Mouse (Mus musculus) MEL (cell line): ENCODE measurements at regions not wholly inside any gene's neighbourhood (a gene's known extent, or its start where the extent isn't known, plus 50 kb on each side); places are given as distances from the start of the nearest gene placed in this dataset.

Experiments used
- DNase-seq: peaks from one replicate; pipeline ENCODE4 v3.0.0; 2011; ENCODE audit warnings: low read depth, low spot score
- H3K27ac ChIP-seq: 2 replicates; pipeline ENCODE4 v1.5.1; 2012; ENCODE audit warnings: low read depth, mild to moderate bottlenecking, control low read depth, low read length, moderate library complexity; ENCODE audit not compliant: control insufficient read depth
- H3K27me3 ChIP-seq, 2 experiments: fragments of 150-350 bp in 1 of 2; sonication (generic) in 1 of 2; 2 replicates each; pipeline ENCODE4 v1.6.1; 2012; ENCODE audit warnings: low read length in 2 of 2, mild to moderate bottlenecking in 2 of 2, improper control_type of control experiment in 1 of 2, moderate library complexity in 1 of 2; ENCODE audit not compliant: insufficient read depth in 2 of 2, control insufficient read depth in 1 of 2
- H3K36me3 ChIP-seq, 2 experiments: 2 replicates each; pipeline ENCODE4 v1.6.1; 2012 to 2014; ENCODE audit warnings: low read length in 2 of 2, improper control_type of control experiment in 1 of 2, inconsistent platforms in 1 of 2, mild to moderate bottlenecking in 1 of 2; ENCODE audit not compliant: insufficient read depth in 2 of 2, control insufficient read depth in 1 of 2
- H3K4me1 ChIP-seq, 2 experiments: fragments of 150-350 bp in 1 of 2; sonication (generic) in 1 of 2; 2 replicates each; pipeline ENCODE4 v1.6.1; 2012; ENCODE audit warnings: low read length in 2 of 2, improper control_type of control experiment in 1 of 2, mild to moderate bottlenecking in 1 of 2; ENCODE audit not compliant: insufficient read depth in 2 of 2, control insufficient read depth in 1 of 2
- H3K4me3 ChIP-seq, 2 experiments: fragments of 150-350 bp in 1 of 2; sonication (generic) in 1 of 2; 2 replicates each; pipeline ENCODE4 v1.5.1; 2012; ENCODE audit warnings: low read depth in 2 of 2, low read length in 2 of 2, mild to moderate bottlenecking in 2 of 2, moderate library complexity in 2 of 2, control low read depth in 1 of 2, improper control_type of control experiment in 1 of 2; ENCODE audit not compliant: control insufficient read depth in 1 of 2, insufficient read depth in 1 of 2
- H3K79me2 ChIP-seq: 2 replicates; pipeline ENCODE4 v1.6.1; 2012; ENCODE audit warnings: mild to moderate bottlenecking, low read length, moderate library complexity; ENCODE audit not compliant: control insufficient read depth, poor library complexity, insufficient read depth
- H3K9ac ChIP-seq: 2 replicates; pipeline ENCODE4 v1.6.1; 2012; ENCODE audit warnings: low read depth, mild to moderate bottlenecking, control low read depth, low read length, moderate library complexity; ENCODE audit not compliant: control insufficient read depth, poor library complexity, severe bottlenecking
- H3K9me3 ChIP-seq: fragments of 150-350 bp; sonication (generic); replicated peaks from 2 replicates; pipeline ENCODE4 v1.6.1; 2012; ENCODE audit warnings: mild to moderate bottlenecking, low read length, improper control_type of control experiment, moderate library complexity; ENCODE audit not compliant: insufficient read depth
- BHLHE40 ChIP-seq: IDR thresholded peaks from 2 replicates; pipeline ENCODE4 v1.6.1; 2012; ENCODE audit warnings: low read depth, mild to moderate bottlenecking, inconsistent platforms, low read length, improper control_type of control experiment, borderline replicate concordance
- CHD1 ChIP-seq: IDR thresholded peaks from 2 replicates; pipeline ENCODE4 v1.6.1; 2012; ENCODE audit warnings: low read depth, mild to moderate bottlenecking, inconsistent platforms, low read length, improper control_type of control experiment
- E2F4 ChIP-seq: IDR thresholded peaks from 2 replicates; pipeline ENCODE4 v1.6.1; 2011; ENCODE audit warnings: low read depth, low read length, improper control_type of control experiment, borderline replicate concordance
- ELF1 ChIP-seq: IDR thresholded peaks from 2 replicates; pipeline ENCODE4 v1.6.1; 2014; ENCODE audit warnings: low read depth, mild to moderate bottlenecking, inconsistent platforms, low read length, improper control_type of control experiment, moderate library complexity
- EP300 ChIP-seq, 2 experiments: IDR thresholded peaks; 2 replicates each; pipeline ENCODE4 v1.6.1; 2011; ENCODE audit warnings: improper control_type of control experiment in 2 of 2, low read length in 2 of 2, low read depth in 1 of 2, mild to moderate bottlenecking in 1 of 2
- HCFC1 ChIP-seq: IDR thresholded peaks from 2 replicates; pipeline ENCODE4 v1.6.1; 2012; ENCODE audit warnings: low read depth, mild to moderate bottlenecking, inconsistent platforms, low read length, improper control_type of control experiment, moderate library complexity
- JUND ChIP-seq: IDR thresholded peaks from 2 replicates; pipeline ENCODE4 v1.6.1; 2011; ENCODE audit warnings: low read depth, mild to moderate bottlenecking, improper control_type of control experiment, low read length
- KAT2A ChIP-seq: conservative IDR thresholded peaks from 2 replicates; pipeline ENCODE4 v1.6.1; 2012; ENCODE audit warnings: low read depth, low read length, improper control_type of control experiment, inconsistent platforms
- MAX ChIP-seq: IDR thresholded peaks from 2 replicates; pipeline ENCODE4 v1.6.1; 2011; ENCODE audit warnings: low read length, improper control_type of control experiment
- MAZ ChIP-seq: IDR thresholded peaks from 2 replicates; pipeline ENCODE4 v1.6.1; 2012; ENCODE audit warnings: low read depth, mild to moderate bottlenecking, inconsistent platforms, low read length, improper control_type of control experiment
- MEF2A ChIP-seq: IDR thresholded peaks from 2 replicates; pipeline ENCODE4 v1.6.1; 2014; ENCODE audit warnings: low read depth, mild to moderate bottlenecking, inconsistent platforms, low read length, improper control_type of control experiment; ENCODE audit not compliant: poor library complexity, insufficient replicate concordance, severe bottlenecking; ENCODE audit errors: extremely low read depth
- MYB ChIP-seq: IDR thresholded peaks from 2 replicates; pipeline ENCODE4 v1.6.1; 2011; ENCODE audit warnings: mild to moderate bottlenecking, low read depth, low read length, improper control_type of control experiment
- MYC ChIP-seq: IDR thresholded peaks from 2 replicates; pipeline ENCODE4 v1.6.1; 2011; ENCODE audit warnings: low read depth, mild to moderate bottlenecking, low read length, improper control_type of control experiment, moderate library complexity
- NELFE ChIP-seq: IDR thresholded peaks from 2 replicates; pipeline ENCODE4 v1.6.1; 2011; ENCODE audit warnings: low read depth, low read length, improper control_type of control experiment
- POLR2A ChIP-seq, 2 experiments: IDR thresholded peaks; 2 replicates each; pipeline ENCODE4 v1.6.1; 2011 to 2012; ENCODE audit warnings: low read length in 2 of 2, mild to moderate bottlenecking in 2 of 2, control low read depth in 1 of 2, improper control_type of control experiment in 1 of 2, low read depth in 1 of 2, moderate library complexity in 1 of 2; ENCODE audit not compliant: control insufficient read depth in 1 of 2, insufficient read depth in 1 of 2, poor library complexity in 1 of 2
- POLR2AphosphoS2 ChIP-seq: IDR thresholded peaks from 2 replicates; pipeline ENCODE4 v1.6.1; 2011; ENCODE audit warnings: low read length, improper control_type of control experiment
- POLR2AphosphoS5 ChIP-seq: IDR thresholded peaks from 2 replicates; pipeline ENCODE4 v1.6.1; 2012; ENCODE audit warnings: low read depth, borderline replicate concordance, mild to moderate bottlenecking, inconsistent platforms, low read length, moderate library complexity, mixed read lengths
- RAD21 ChIP-seq: IDR thresholded peaks from 2 replicates; pipeline ENCODE4 v1.6.1; 2011; ENCODE audit warnings: mild to moderate bottlenecking, low read depth, low read length, improper control_type of control experiment
- RCOR1 ChIP-seq: IDR thresholded peaks from 2 replicates; pipeline ENCODE4 v1.6.1; 2012; ENCODE audit warnings: low read depth, mild to moderate bottlenecking, inconsistent platforms, low read length, improper control_type of control experiment
- SMC3 ChIP-seq: IDR thresholded peaks from 2 replicates; pipeline ENCODE4 v1.6.1; 2011; ENCODE audit warnings: low read depth, low read length, improper control_type of control experiment
- TBP ChIP-seq: IDR thresholded peaks from 2 replicates; pipeline ENCODE4 v1.8.0; 2011; ENCODE audit warnings: low read depth, low read length, improper control_type of control experiment
- TCF12 ChIP-seq: IDR thresholded peaks from 2 replicates; pipeline ENCODE4 v1.6.1; 2014; ENCODE audit warnings: low read depth, mild to moderate bottlenecking, inconsistent platforms, low read length, improper control_type of control experiment, moderate library complexity
- USF2 ChIP-seq, 2 experiments: IDR thresholded peaks; 2 replicates each; pipeline ENCODE4 v1.6.1; 2011 to 2012; ENCODE audit warnings: improper control_type of control experiment in 2 of 2, low read length in 2 of 2, borderline replicate concordance in 1 of 2, inconsistent platforms in 1 of 2, low read depth in 1 of 2, mild to moderate bottlenecking in 1 of 2; ENCODE audit not compliant: insufficient read depth in 1 of 2
- ZC3H11A ChIP-seq: IDR thresholded peaks from 2 replicates; pipeline ENCODE4 v1.6.1; 2012; ENCODE audit warnings: low read depth, mild to moderate bottlenecking, inconsistent platforms, low read length, improper control_type of control experiment
- ZKSCAN1 ChIP-seq: IDR thresholded peaks from 2 replicates; pipeline ENCODE4 v1.6.1; 2012; ENCODE audit warnings: low read depth, mild to moderate bottlenecking, inconsistent platforms, low read length, improper control_type of control experiment, moderate library complexity
- ZMIZ1 ChIP-seq: IDR thresholded peaks from 2 replicates; pipeline ENCODE4 v1.6.1; 2012; ENCODE audit warnings: low read depth, mild to moderate bottlenecking, inconsistent platforms, low read length, improper control_type of control experiment, moderate library complexity
- ZNF384 ChIP-seq: IDR thresholded peaks from 2 replicates; pipeline ENCODE4 v1.6.1; 2012; ENCODE audit warnings: low read depth, mild to moderate bottlenecking, inconsistent platforms, low read length, improper control_type of control experiment

DNA sequence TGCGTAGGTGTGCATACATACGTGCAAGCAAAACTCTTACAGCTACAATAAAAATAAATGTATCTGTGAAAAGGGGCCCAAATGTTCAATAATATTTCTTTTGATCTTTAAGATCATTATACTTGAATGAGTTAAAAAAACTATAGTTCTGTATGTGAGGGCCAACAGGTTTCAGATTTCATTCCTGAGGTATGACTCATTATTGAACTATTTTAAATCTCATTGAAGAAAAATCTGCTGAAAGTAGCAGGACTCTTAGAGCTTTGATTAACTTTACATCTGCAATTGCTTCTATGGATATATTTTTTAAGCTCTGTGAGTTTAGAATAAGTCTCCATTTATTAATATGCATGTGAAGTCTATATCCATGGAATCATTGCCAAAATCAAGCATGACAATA, 138.6 kb downstream of the Anxa1 start:
- TF ChIP-seq MYB = no peak
- TF ChIP-seq CHD1 = no peak
- TF ChIP-seq E2F4 = no peak
- no peak for TF ChIP-seq ZC3H11A
- no peak for TF ChIP-seq TBP
- no peak for TF ChIP-seq KAT2A
- TF ChIP-seq ZMIZ1 = no peak
- TF ChIP-seq POLR2AphosphoS5 = no peak
- TF ChIP-seq MEF2A = no peak
- no peak for TF ChIP-seq POLR2A (IDR thresholded peaks at IDR 0.05; ENCODE audit: control insufficient read depth in 1 of 2, insufficient read depth in 1 of 2, low read depth in 1 of 2, low read length in 2 of 2, poor library complexity in 1 of 2)
- no peak for TF ChIP-seq USF2 (IDR thresholded peaks at IDR 0.05; ENCODE audit: borderline replicate concordance in 1 of 2, insufficient read depth in 1 of 2, low read depth in 1 of 2, low read length in 2 of 2)
- TF ChIP-seq ELF1 = no peak
- TF ChIP-seq ZKSCAN1 = no peak
- TF ChIP-seq POLR2AphosphoS2 = no peak
- TF ChIP-seq NELFE = no peak
- no peak for TF ChIP-seq TCF12
- no peak for TF ChIP-seq JUND
- no peak for TF ChIP-seq RCOR1
- no peak for TF ChIP-seq SMC3
- TF ChIP-seq RAD21 = no peak
- H3K79me2 ChIP-seq = no peaks in the 10 kb centered on the region

GRCm38 (mm10) chr19:20243817-20244216, 146.9 kb downstream of the Anxa1 start:
- Histone ChIP-seq H3K79me2 (no peaks in the 10 kb centered on the region), H3K27ac (no peak overlapping the region), H3K27me3 (no peaks in the 10 kb centered on the region), H3K9ac (no peak overlapping the region), H3K9me3 (no peaks in the 10 kb centered on the region), H3K4me3 (no peak overlapping the region), H3K36me3 (no peaks in the 10 kb centered on the region), H3K4me1 (no peaks in the 10 kb centered on the region)
- peak; percentile 2 for DNase-seq
- TF ChIP-seq POLR2AphosphoS2 (no peak), ZNF384 (no peak), HCFC1 (no peak), NELFE (no peak), EP300 (IDR thresholded peaks at IDR 0.05; ENCODE audit: low read depth in 1 of 2, low read length in 2 of 2) (no peak), POLR2AphosphoS5 (no peak), SMC3 (no peak), MAZ (no peak), MYC (no peak), CHD1 (no peak), BHLHE40 (no peak), ZKSCAN1 (no peak), ELF1 (no peak), E2F4 (no peak), MAX (no peak)

More for the DNA sequence above, 138.6 kb downstream of the Anxa1 start:
- H3K9me3 ChIP-seq = no peaks in the 10 kb centered on the region
- no peaks in the 10 kb centered on the region for H3K36me3 ChIP-seq
- H3K4me1 ChIP-seq = no peaks in the 10 kb centered on the region
- no peak overlapping the region for H3K9ac ChIP-seq
- DNase-seq = no peak
- no peak overlapping the region for H3K4me3 ChIP-seq
- H3K27ac ChIP-seq = no peak overlapping the region
- H3K27me3 ChIP-seq = no peaks in the 10 kb centered on the region
